Mouse (Mus musculus) cerebellum, adult 2 months (tissue): ENCODE results near the gene Chchd3. TPM values are rescaled to one million over a fixed set of nuclear protein-coding genes. Genes with fewer than 3 reads are reported as not detected.

Experiments
- DNase-seq, 2 experiments: peaks; one replicate each; pipeline ENCODE4 v3.0.0; 2021
- H3K27ac ChIP-seq: fragments of 200-500 bp; 2 replicates; pipeline ENCODE4 v1.5.1; 2012; ENCODE audit warnings: low read length, control low read depth, inconsistent platforms; ENCODE audit not compliant: insufficient read depth
- H3K27me3 ChIP-seq: fragments of 200-500 bp; 2 replicates; pipeline ENCODE4 v1.6.1; 2012; ENCODE audit warnings: inconsistent platforms, mild to moderate bottlenecking, low read length, moderate library complexity; ENCODE audit not compliant: control insufficient read depth, insufficient read depth
- H3K4me1 ChIP-seq: fragments of 200-500 bp; 2 replicates; pipeline ENCODE4 v1.6.1; 2011; ENCODE audit warnings: low read length; ENCODE audit not compliant: control insufficient read depth, insufficient read depth
- H3K4me3 ChIP-seq: fragments of 200-500 bp; replicated peaks from 2 replicates; pipeline ENCODE3; 2011; ENCODE audit warnings: mild to moderate bottlenecking, low read depth, low read length, control low read depth; ENCODE audit not compliant: insufficient read depth
- CTCF ChIP-seq: fragments of 200-500 bp; IDR thresholded peaks from 2 replicates; pipeline ENCODE4 v1.5.1; 2011; ENCODE audit warnings: low read depth, mild to moderate bottlenecking, control low read depth, low read length, moderate library complexity, borderline replicate concordance; ENCODE audit not compliant: insufficient read depth
- POLR2A ChIP-seq: fragments of 200-500 bp; IDR thresholded peaks from 2 replicates; pipeline ENCODE4 v1.6.1; 2011; ENCODE audit warnings: low read length, control low read depth, borderline replicate concordance; ENCODE audit not compliant: insufficient read depth
- WGBS: fragments of 180-500 bp; shearing (Covaris S2); methylation state at CpG from one replicate; pipeline ENCODE4 v1.1.7; 2018; 5-methylcytosine and 5-hydroxymethylcytosine counted together
- polyA plus RNA-seq: library from polyadenylated mRNA; depleted of rRNA; stranded (reverse); fragments of >200 nt; gene quantifications from 2 replicates; pipeline ENCODE4 v1.2.3, GENCODE M21; 2012; rRNA removed

The Chchd3 gene
- 154 and 157 TPM in 2 replicates for polyA plus RNA-seq

DNA sequence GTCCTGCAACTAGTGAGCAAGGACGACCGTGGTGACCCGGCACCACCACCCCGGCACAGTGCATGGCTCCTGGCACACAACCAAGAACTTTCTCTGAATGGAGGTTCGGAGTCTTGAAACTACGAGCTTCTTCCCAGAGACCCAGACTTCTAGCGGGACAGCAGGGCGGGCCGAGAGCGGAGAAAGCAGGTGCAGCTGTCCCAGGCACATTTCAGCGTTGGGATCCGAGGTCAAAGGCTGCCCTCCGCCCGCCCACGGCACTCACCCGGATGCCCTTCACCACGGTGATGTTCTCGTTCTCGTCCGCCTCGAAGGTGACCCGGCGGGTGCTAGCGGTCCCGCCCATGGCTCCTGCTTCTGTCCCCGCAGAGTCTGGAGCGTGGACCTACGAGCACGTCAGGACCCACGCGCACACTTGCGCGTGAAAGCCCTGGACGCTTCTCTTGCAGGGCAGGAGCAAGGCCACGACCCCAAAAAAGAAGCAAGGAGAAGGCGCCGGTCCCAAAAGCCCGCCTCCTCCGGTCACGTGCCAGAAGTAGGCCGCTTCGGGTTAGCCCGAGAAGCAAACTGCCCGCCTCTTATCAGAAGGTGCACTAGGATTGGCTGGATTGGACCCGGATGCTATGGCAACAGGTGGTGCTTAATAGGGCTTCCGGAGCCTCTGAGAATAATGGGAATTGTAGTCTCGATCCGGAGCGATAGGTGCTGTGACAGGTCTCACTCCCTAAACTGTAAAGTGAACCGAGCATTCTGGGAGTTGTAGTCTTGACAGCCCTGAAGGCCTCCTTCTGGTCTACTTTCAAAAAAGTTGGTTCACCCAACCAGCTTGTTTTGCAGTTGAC lies at the start of gene Chchd3:
Gene Chchd3, minus strand, starts transcription at position 526 of the 842 bp plus-strand sequence.
- TF ChIP-seq CTCF (no peak), POLR2A (peak; percentile 66; the same call in 1 of the 2 replicates)

DNA sequence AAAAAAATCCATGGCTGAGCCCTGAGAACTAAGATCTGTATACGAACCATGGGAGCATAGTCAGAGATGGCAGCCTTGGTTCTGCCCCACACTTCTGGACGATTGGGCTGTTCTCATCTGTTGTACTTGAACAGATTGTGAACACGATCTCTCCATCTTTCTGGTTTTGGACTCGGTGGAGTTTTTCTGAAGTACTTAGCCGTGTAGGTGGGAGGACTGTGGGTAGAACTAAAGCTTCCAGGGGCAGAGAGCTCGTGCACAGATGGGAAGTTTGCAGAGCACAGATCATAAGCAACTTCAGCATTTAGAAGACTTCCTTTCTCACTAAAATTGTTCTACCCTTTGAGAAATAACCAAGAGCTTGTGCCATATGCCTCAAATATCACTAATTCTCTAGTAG lies 44.6 kb upstream of the Chchd3 start:
- no peak for DNase-seq
- 86% methylated on average over 6 of the region's 6 CpGs for WGBS
- Histone ChIP-seq H3K27me3 (peaks cover 2% of the 10 kb centered on the region; the same call in 1 of the 2 replicates), H3K27ac (no peak overlapping the region), H3K4me1 (no peaks in the 10 kb centered on the region), H3K4me3 (no peak overlapping the region)
- no peak for TF ChIP-seq CTCF
- no peak for TF ChIP-seq POLR2A

More for the DNA sequence above, at the start of gene Chchd3:
- Histone ChIP-seq H3K4me3 (peak within 1 kb of the TSS; percentile 73), H3K27me3 (no peaks in the 10 kb centered on the region), H3K4me1 (no peaks in the 10 kb centered on the region), H3K27ac (peak within 1 kb of the TSS; percentile 77)
- DNase-seq, result peak; percentile 97 to 99
- under 1% methylated on average over 50 of the region's 50 CpGs for WGBS

DNA sequence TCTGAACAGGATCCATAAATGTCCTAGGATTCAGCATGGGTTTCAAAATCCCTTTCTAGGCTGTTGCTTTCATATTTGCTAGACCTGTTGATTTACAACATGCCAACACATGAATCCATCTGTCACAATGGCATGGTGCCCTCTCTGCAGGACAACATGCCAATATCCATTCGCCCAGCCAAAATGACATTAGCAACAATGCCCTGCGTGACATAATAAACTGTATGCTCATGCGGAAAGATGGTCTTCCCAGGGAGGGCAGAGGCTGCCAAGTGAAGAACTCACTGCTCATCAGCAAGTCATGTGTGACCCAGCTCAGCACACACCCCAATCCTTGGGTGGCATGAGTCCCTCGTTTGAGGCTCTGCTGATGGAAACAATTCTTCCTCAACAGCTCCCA lies 38.8 kb upstream of the Chchd3 start:
- peaks cover 6% of the 10 kb centered on the region; the same call in 1 of the 2 replicates for H3K4me1 ChIP-seq
- WGBS, result 9% methylated on average over 4 of the region's 4 CpGs
- peak; percentile 81 to 85 for DNase-seq
- no peaks in the 10 kb centered on the region; the same call in 1 of the 2 replicates for H3K27me3 ChIP-seq
- no peak for TF ChIP-seq POLR2A
- TF ChIP-seq CTCF, result no peak
- no peak overlapping the region for H3K4me3 ChIP-seq
- H3K27ac ChIP-seq, result no peak overlapping the region

DNA sequence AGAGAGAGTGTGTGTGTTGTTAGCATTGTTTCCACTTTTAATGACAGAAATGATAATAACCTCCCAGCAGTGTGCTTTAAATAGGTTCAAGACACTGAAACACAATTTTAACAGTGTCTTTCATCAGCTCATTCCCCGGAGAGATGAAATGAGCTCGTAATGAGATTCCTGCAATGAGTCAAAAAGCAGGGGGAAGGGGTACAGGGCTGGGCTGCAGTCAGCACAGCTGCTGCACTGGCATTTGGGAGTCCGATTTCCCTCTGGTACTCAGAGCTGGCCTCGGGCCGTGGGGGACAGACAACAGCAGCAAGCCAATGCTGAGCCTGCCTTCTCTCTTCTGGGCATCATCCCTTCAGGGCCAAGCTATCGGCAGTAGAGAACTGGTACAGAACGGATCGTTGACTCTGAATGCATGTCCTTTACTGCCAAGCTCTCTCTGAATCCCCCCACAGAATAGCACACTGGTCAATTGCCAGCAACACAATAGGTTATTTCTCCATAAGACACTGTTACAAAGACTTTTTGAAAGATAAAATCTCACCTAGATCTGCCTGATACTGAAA lies 34.7 kb upstream of the Chchd3 start:
- Histone ChIP-seq H3K4me3 (no peak overlapping the region), H3K4me1 (peaks cover 6% of the 10 kb centered on the region; the same call in 1 of the 2 replicates), H3K27ac (no peak overlapping the region), H3K27me3 (no peaks in the 10 kb centered on the region; the same call in 1 of the 2 replicates)
- WGBS, result 8% methylated on average over 8 of the region's 8 CpGs
- TF ChIP-seq CTCF (no peak), POLR2A (no peak)
- DNase-seq, result peak in 1 of 2 experiments; percentile 2

- Histone ChIP-seq H3K4me1 (no peaks in the 10 kb centered on the region), H3K27me3 (no peaks in the 10 kb centered on the region; the same call in 1 of the 2 replicates), H3K27ac (no peak overlapping the region), H3K4me3 (no peak overlapping the region)
- WGBS, result 86% methylated on average over 1 of the region's 1 CpGs
- DNase-seq, result no peak
- no peak for TF ChIP-seq POLR2A
- TF ChIP-seq CTCF, result no peak
Measured at GRCm38 (mm10) chr6:33080186-33080585, 20.1 kb upstream of the Chchd3 start.

GRCm38 (mm10) chr6:33078260-33078936 lies 18.3 kb upstream of the Chchd3 start:
- no peak overlapping the region for H3K27ac ChIP-seq

DNA sequence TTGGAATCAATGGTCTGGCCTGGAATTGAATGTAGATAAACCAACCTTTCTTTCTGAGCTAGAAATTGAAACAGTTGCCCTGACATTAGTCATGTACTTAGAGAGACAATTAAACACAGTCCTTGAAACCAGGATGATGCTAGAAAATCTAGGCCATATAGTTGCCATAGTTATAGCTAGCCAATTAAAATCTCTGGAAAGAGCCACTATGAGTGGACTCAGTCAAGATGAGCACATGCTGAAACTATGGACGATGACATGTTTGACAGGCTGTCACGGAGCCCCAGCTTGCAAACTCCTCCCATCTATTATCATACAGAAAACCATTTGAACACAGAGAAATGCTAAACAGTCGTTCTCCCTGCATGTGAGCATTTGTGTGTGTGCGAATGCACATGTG lies 6.4 kb upstream of the Chchd3 start:
- H3K4me1 ChIP-seq, result no peaks in the 10 kb centered on the region
- no peak overlapping the region for H3K27ac ChIP-seq
- WGBS, result 45% methylated on average over 4 of the region's 4 CpGs
- no peak for TF ChIP-seq POLR2A
- TF ChIP-seq CTCF, result no peak
- H3K27me3 ChIP-seq, result no peaks in the 10 kb centered on the region; the same call in 1 of the 2 replicates
- no peak overlapping the region for H3K4me3 ChIP-seq
- DNase-seq, result no peak

More at GRCm38 (mm10) chr6:33078260-33078936, 18.3 kb upstream of the Chchd3 start:
- no peak for DNase-seq
- 55% methylated on average over 19 of the region's 19 CpGs for WGBS
- Histone ChIP-seq H3K4me1 (no peaks in the 10 kb centered on the region), H3K27me3 (no peaks in the 10 kb centered on the region; the same call in 1 of the 2 replicates), H3K4me3 (no peak overlapping the region)
- TF ChIP-seq CTCF (no peak), POLR2A (no peak)

GRCm38 (mm10) chr6:33059276-33059675 lies 784 bp downstream of the Chchd3 start:
- peak; percentile 32 to 36 for DNase-seq
- no peak overlapping the region for H3K27ac ChIP-seq
- H3K27me3 ChIP-seq, result no peaks in the 10 kb centered on the region
- 17% methylated on average over 7 of the region's 7 CpGs for WGBS
- TF ChIP-seq CTCF (no peak), POLR2A (no peak)
- H3K4me1 ChIP-seq, result no peaks in the 10 kb centered on the region
- H3K4me3 ChIP-seq, result peak overlapping the region; percentile 73
